Mouse (Mus musculus) cerebellum, adult 2 months (tissue): ENCODE measurements around the gene Numb.

Experiments used
- CTCF ChIP-seq: fragments of 200-500 bp; IDR thresholded peaks from 2 replicates; pipeline ENCODE4 v1.5.1; 2011; ENCODE audit warnings: low read depth, mild to moderate bottlenecking, control low read depth, low read length, moderate library complexity, borderline replicate concordance; ENCODE audit not compliant: insufficient read depth
- POLR2A ChIP-seq: fragments of 200-500 bp; IDR thresholded peaks from 2 replicates; pipeline ENCODE4 v1.6.1; 2011; ENCODE audit warnings: low read length, control low read depth, borderline replicate concordance; ENCODE audit not compliant: insufficient read depth

- TF ChIP-seq CTCF: no peak
- TF ChIP-seq POLR2A: no peak
Measured at GRCm38 (mm10) chr12:83882503-83882902, 39.2 kb downstream of the Numb start.
